Mouse (Mus musculus): Measurements from ENCODE around the gene Sipa1l3. TPM values are rescaled to one million over a fixed set of nuclear protein-coding genes. Genes with fewer than 3 reads are reported as not detected.
A peak's percentile ranks its signal among the peaks of the same experiment; 100 is the strongest.

Gene Sipa1l3
- total RNA-seq (2021), result 10 to 100 TPM; 55.0 to 60.7 TPM

DNA sequence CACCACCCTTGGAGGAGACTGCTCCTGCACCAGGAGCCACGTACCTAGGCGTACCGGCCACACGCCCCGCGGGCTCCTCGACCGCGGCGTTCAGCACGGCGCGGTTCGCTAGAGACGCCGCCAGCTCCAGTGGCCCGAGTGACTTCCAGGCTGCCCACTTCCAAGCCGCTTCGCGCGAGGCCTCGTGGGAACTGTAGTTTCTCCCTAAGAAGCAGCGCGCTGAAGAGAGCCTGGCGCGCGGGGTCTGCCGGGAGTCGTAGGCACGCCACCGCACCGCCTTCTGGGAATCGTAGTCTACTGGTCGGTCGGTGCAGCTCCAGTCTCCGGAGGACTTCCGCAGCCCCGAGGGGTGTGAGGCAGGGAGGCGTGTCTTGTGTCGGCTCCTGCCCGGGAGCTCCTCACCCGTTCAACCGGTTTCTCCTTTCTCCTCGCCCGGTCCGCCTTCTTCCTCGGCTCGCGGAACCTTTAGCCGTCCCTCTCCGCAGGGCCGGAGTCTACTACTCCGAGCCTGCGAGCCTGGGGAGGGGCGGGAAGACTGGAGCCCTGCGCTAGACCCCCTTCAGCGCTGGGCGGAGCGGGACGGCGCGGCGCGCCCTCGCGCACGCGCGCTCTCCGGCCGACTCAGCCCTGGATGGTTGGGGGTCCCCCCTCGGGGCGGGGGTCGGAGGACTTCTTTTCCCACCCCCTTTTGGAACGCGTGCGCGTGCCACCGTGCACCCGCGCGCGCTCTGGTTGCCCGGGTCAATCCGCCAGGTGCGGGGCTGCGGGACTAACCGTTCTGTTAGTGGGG lies at the start of gene Sipa1l3:
Sipa1l3 (minus strand) TSS at position 221 of the 790 bp plus-strand sequence.
- intact Hi-C loops (cut with DNase I), result loop anchor here (2.0 to 5.0 kb wide), 2 partner anchors 66 to 214 kb away; no protein-coding TSS in a partner anchor
- DNase-seq (ENCODE audit: low spot score in 2 of 2), result peak; percentile 98 to 99

DNA sequence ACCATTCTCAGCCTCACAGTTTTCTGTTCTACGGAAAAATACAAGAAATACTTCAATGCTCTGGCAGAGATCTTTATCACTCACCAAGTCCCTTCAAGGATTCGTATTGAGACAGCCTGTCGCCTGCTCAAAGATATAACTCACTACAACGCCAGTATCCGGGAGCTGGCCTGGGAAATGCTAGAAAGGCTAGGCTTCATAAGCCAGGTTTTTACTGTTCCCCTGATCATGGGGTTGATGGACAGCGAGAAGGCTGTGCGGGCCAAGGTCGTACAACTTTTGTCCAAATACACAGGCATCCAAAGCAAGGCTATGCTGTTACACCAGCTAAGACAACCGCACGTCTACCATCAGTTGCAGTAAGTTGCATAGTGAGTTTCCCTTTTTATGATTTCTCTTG lies 44.6 kb upstream of the Sipa1l3 start:
- intact Hi-C loops (cut with DNase I), result loop anchor here (10.0 kb wide), 1 partner anchor 172 kb away; no protein-coding TSS in a partner anchor
- no peak for DNase-seq (ENCODE audit: low spot score in 2 of 2)

DNA sequence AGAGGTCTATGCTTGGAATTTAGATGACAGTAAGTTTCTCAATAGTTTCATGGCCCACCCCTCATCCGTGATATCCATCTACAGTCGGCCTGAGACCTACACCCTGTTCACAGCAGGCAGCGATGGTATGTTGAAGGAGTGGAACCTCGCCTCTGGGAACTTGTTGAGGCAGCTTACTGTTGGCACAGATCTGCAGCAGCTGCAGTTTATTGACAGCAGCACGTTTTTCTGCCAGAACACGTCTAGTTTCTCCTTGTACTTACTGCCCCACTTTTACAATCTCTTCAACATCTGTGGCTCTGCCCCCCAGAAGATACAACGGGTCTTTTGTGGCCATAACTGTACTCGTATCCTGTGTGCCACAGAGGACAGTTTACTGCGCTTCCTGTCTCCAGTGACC lies 42.6 kb upstream of the Sipa1l3 start:
- intact Hi-C loops (cut with DNase I), result loop anchor here (10.0 kb wide), 1 partner anchor 174 kb away; no protein-coding TSS in a partner anchor
- no peak for DNase-seq (ENCODE audit: low spot score in 2 of 2)

DNA sequence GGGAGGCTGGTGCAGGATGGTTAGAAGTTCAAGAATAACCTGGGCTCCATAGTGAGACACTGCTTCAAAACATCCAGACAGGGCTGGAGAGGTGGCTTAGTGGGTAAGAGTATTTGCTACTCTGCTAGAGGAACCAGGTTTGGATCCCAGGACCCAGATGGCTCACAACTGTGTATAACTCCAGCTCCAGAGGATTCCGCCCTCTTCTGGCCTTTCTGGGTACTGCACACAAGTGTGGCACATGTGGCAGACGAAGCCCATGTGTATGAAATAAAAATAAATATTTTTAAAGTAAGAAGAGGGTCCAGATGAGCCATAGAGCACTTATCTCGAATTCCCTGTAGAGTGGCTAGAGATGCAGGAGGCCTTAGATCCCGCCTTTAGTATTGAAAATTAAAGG lies 40.8 kb upstream of the Sipa1l3 start:
- intact Hi-C loops (cut with DNase I), result no loop called here

GRCm38 (mm10) chr7:29558744-29559143 lies 40.3 kb upstream of the Sipa1l3 start:
- intact Hi-C loops (cut with DNase I), result no loop called here
- no peak for DNase-seq (ENCODE audit: low spot score in 2 of 2)

More for the DNA sequence above, 40.8 kb upstream of the Sipa1l3 start:
- no peak for DNase-seq (ENCODE audit: low spot score in 2 of 2)

DNA sequence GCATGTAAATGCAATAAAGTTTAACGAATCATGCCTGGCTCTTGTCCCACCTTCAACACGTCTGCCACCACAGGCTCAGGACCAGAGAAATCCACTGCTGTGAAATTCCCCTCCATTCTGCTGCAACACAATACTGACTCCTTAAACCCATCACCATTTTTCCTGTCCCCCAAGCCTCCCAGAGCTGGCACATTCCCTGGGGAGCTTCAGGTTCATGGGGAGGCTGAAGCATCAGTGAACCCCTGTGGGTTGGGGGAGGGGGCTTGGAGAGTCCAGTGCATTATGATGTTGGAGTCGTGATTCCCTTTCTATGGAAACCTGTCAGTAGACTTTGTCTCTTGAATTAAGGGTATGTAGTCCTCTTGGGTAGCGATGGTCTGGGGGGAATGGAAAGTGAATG lies 37.8 kb upstream of the Sipa1l3 start:
- intact Hi-C loops (cut with DNase I), result no loop called here

GRCm38 (mm10) chr7:29555521-29555920 lies 37.1 kb upstream of the Sipa1l3 start:
- DNase-seq (ENCODE audit: low spot score in 2 of 2), result no peak
- intact Hi-C loops (cut with DNase I), result no loop called here

More for the DNA sequence above, 37.8 kb upstream of the Sipa1l3 start:
- DNase-seq (ENCODE audit: low spot score in 2 of 2), result no peak

DNA sequence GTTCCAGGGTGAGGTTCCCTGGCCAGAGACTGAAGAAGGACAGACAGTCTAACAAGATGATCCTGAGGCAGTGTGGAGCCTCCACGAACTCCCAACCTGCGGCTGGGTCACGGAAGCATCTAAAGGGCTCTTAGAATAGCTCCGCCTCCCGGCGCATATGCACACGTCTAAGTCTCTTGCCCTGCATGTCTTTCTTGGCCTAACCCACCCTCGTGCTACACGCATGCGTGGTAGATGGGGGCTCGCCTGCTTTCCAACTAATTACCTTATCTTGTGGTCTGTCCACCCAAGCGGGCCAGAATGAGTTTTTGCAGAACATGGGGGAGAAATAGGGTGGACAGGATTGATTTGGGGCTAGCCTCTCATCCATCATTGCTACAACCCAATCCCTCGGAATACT lies 36.6 kb upstream of the Sipa1l3 start:
- intact Hi-C loops (cut with DNase I), result no loop called here
- DNase-seq (ENCODE audit: low spot score in 2 of 2), result no peak

DNA sequence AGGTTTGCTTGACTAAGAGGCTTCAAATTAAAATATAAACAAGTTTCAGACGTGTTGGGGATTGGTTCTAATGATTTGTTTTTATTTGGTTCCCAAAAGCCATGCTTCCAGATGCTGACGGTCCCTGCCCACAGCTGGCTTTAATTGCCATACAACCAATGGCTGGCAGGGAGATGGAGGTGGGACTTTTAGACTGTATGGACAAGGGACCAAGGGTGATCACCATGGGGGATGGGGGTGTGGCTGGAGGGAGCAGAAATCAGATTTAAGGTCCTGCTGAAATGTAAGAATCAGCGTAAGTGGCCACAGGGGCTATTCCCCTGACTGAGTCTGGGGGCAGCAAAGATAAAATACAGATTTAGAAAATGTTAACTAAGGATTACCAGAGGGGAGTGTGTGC lies 32.2 kb upstream of the Sipa1l3 start:
- intact Hi-C loops (cut with DNase I), result no loop called here
- no peak for DNase-seq (ENCODE audit: low spot score in 2 of 2)

GRCm38 (mm10) chr7:29541608-29542007 lies 23.2 kb upstream of the Sipa1l3 start:
- intact Hi-C loops (cut with DNase I), result no loop called here
- no peak for DNase-seq (ENCODE audit: low spot score in 2 of 2)

- intact Hi-C loops (cut with DNase I), result no loop called here
- no peak for DNase-seq (ENCODE audit: low spot score in 2 of 2)
Observed at GRCm38 (mm10) chr7:29541186-29541585, 22.7 kb upstream of the Sipa1l3 start.

GRCm38 (mm10) chr7:29540631-29541030 lies 22.2 kb upstream of the Sipa1l3 start:
- intact Hi-C loops (cut with DNase I), result no loop called here
- DNase-seq (ENCODE audit: low spot score in 2 of 2), result no peak

DNA sequence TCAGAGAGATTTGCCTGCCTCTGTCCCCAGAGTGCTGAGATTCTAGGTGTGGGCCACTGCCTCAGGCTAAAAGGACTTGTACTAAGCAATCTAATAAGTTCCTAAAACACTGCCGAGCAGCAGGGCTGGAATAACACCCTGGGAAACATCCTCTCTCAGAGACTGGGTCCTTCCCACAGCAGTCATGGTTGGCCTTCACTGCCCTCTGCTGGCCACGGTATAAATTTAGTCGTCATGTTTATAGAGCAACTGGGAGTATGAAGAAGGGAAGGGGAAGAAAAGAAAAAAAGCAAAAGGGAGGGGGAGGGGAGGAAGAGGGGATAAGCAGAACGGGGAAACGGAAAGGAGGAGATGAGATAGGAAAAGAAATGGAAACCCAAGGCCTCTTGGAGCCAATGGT lies 5.3 kb upstream of the Sipa1l3 start:
- intact Hi-C loops (cut with DNase I), result loop anchor here (5.0 to 10.0 kb wide), 3 partner anchors 74 to 459 kb away; partner anchors contain the start of gene Ryr1
- DNase-seq (ENCODE audit: low spot score in 2 of 2), result peak; percentile 74 to 81

- DNase-seq (ENCODE audit: low spot score in 2 of 2), result peak; percentile 87
- intact Hi-C loops (cut with DNase I), result loop anchor here (1.0 to 10.0 kb wide), 4 partner anchors 75 to 457 kb away; partner anchors contain the start of gene Ryr1
Observed at GRCm38 (mm10) chr7:29521841-29522575, 3.6 kb upstream of the Sipa1l3 start.

GRCm38 (mm10) chr7:29521365-29521764 lies 2.9 kb upstream of the Sipa1l3 start:
- DNase-seq (ENCODE audit: low spot score in 2 of 2), result no peak
- intact Hi-C loops (cut with DNase I), result loop anchor here (5.0 to 10.0 kb wide), 3 partner anchors 76 to 457 kb away; partner anchors contain the start of gene Ryr1

DNA sequence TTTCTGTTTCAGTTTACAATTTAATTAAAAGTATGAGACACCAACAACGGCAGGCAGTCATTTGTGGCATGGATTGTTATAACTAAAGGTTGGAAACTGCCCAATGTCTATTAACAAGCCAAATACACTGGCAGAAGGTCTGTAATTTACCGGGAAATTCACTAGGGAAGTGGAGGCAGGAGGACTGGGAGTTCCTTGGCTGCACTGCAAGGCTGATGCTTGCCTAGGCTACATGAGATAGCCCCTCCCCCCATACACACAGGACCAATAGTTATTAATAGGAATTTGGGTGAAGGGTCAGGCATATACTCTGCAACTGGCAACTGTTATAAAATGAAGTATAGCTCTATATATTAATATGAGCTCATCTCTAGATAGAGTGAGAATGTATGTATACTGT lies 2.4 kb upstream of the Sipa1l3 start:
- intact Hi-C loops (cut with DNase I), result loop anchor here (5.0 to 10.0 kb wide), 3 partner anchors 77 to 456 kb away; partner anchors contain the start of gene Ryr1
- no peak for DNase-seq (ENCODE audit: low spot score in 2 of 2)

- intact Hi-C loops (cut with DNase I), result loop anchor here (2.0 to 5.0 kb wide), 2 partner anchors 67 to 214 kb away; no protein-coding TSS in a partner anchor
- DNase-seq (ENCODE audit: low spot score in 2 of 2), result no peak
Observed at GRCm38 (mm10) chr7:29519211-29519550, 740 bp upstream of the Sipa1l3 start.

- intact Hi-C loops (cut with DNase I), result loop anchor here (2.0 to 5.0 kb wide), 2 partner anchors 66 to 213 kb away; no protein-coding TSS in a partner anchor
- DNase-seq (ENCODE audit: low spot score in 2 of 2), result no peak
Observed at GRCm38 (mm10) chr7:29518054-29518420, 404 bp downstream of the Sipa1l3 start.

DNA sequence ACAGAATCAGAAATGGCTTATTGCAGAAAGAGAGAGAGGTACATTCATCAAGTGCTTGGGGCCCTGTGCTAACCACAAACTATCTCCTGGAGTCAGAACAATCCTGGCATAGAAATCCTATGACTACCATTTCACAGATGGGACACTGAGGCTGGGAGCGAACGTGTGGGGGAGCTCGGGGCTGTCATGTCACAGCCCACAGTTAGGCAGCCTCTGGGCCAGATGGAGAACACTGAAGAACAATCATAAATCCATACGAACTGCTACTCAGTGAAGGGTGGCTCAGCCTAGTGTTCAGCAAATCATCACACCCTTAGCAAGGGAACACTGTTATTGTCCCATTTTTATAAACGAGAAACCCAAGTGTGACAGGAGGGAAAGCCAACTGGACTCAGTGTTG lies 1.3 kb downstream of the Sipa1l3 start:
- DNase-seq (ENCODE audit: low spot score in 2 of 2), result no peak

DNA sequence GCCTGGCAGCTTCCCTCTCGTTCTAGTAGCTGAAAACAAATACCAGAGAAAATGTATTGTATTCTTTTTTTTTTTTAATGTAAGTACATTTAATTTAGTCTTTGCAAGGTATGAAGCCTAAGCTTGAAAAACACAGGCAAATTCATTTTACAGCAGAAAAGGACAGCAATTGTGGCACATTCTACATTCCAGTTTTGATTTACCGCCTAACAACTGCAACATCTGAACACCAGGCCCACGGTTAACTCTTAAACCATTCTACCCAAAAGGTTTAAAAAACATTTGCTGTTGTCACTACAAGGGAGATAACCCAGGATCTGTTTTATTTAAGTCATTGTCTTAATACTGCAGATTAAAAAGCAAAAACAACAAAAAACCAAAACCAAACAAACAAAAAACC lies 2.8 kb downstream of the Sipa1l3 start:
- intact Hi-C loops (cut with DNase I), result loop anchor here (5.0 kb wide), 1 partner anchor 63 kb away; no protein-coding TSS in a partner anchor
- no peak for DNase-seq (ENCODE audit: low spot score in 2 of 2)

More for the DNA sequence above, 1.3 kb downstream of the Sipa1l3 start:
- intact Hi-C loops (cut with DNase I), result loop anchor here (5.0 kb wide), 1 partner anchor 65 kb away; no protein-coding TSS in a partner anchor
